Mouse (Mus musculus) spleen, adult 10 weeks (tissue): ENCODE results near the gene Gm9780. TPM values are rescaled to one million over a fixed set of nuclear protein-coding genes. Genes with fewer than 3 reads are reported as not detected.

Source experiments
- polyA plus RNA-seq: library from polyadenylated mRNA; stranded (reverse); fragments of 350-450 nt; fragmentation: Illumina TruSeq; extraction: RNeasy Lipid Tissue Mini Kit (QIAGEN cat#74804); gene quantifications from one replicate; pipeline ENCODE4 v1.2.3, GENCODE M21; 2015; ENCODE audit warnings: low replicate concordance; ENCODE audit not compliant: insufficient read depth

Gene Gm9780
- 9.5 TPM for polyA plus RNA-seq

GRCm38 (mm10) chr14:26042611-26043010 is at the start of gene Gm9780:
Gene Gm9780 (minus strand): TSS chr14:26042711.

GRCm38 (mm10) chr14:26081997-26082396 is 39.5 kb upstream of the Gm9780 start, which contains the start of gene Cphx3:
Gene Cphx3 (plus strand): TSS chr14:26082297.

GRCm38 (mm10) chr14:26081216-26081615 is 38.7 kb upstream of the Gm9780 start, which contains the start of gene Cphx2:
Gene Cphx2 (plus strand): TSS chr14:26081516.

GRCm38 (mm10) chr14:26067325-26067633 is 24.8 kb upstream of the Gm9780 start, which contains the start of gene Tmem254c:
Gene Tmem254c (minus strand): TSS chr14:26067355.

GRCm38 (mm10) chr14:25978371-25979241 is 63.9 kb downstream of the Gm9780 start, which contains the start of gene Duxbl1:
Gene Duxbl1 (plus strand): TSS chr14:25978577.

Other genes with a start within 250 kb of the Gm9780 start
- 47.0 TPM for gene Anxa11, start 200.6 kb downstream of the Gm9780 start, polyA plus RNA-seq
- gene Plac9a, start 139.6 kb downstream of the Gm9780 start, polyA plus RNA-seq, result 1.8 TPM
- 3.4 TPM for gene Tmem254a, start 115.0 kb downstream of the Gm9780 start, polyA plus RNA-seq
- gene Cphx1, start 104.4 kb downstream of the Gm9780 start, polyA plus RNA-seq, result not detected
- gene Duxbl1, start 64.1 kb downstream of the Gm9780 start, polyA plus RNA-seq, result 0.80 TPM
- 32.6 TPM for gene Tmem254c, start 24.6 kb upstream of the Gm9780 start, polyA plus RNA-seq
- gene Cphx2, start 38.8 kb upstream of the Gm9780 start, polyA plus RNA-seq, result not detected
- not detected for gene Cphx3, start 39.6 kb upstream of the Gm9780 start, polyA plus RNA-seq
- gene Duxbl2, start 75.6 kb upstream of the Gm9780 start, polyA plus RNA-seq, result 1.1 TPM
- 15.1 TPM for gene Plac9b, start 139.8 kb upstream of the Gm9780 start, polyA plus RNA-seq
- 27.9 TPM for gene Tmem254b, start 164.3 kb upstream of the Gm9780 start, polyA plus RNA-seq
- gene Duxbl3, start 215.3 kb upstream of the Gm9780 start, polyA plus RNA-seq, result 0.19 TPM